Mouse (Mus musculus) cerebellum, adult 2 months (tissue): ENCODE measurements around the gene Sh2b1.

Experiments
- CTCF ChIP-seq: fragments of 200-500 bp; IDR thresholded peaks from 2 replicates; pipeline ENCODE4 v1.5.1; 2011; ENCODE audit warnings: low read depth, mild to moderate bottlenecking, control low read depth, low read length, moderate library complexity, borderline replicate concordance; ENCODE audit not compliant: insufficient read depth
- POLR2A ChIP-seq: fragments of 200-500 bp; IDR thresholded peaks from 2 replicates; pipeline ENCODE4 v1.6.1; 2011; ENCODE audit warnings: low read length, control low read depth, borderline replicate concordance; ENCODE audit not compliant: insufficient read depth

DNA sequence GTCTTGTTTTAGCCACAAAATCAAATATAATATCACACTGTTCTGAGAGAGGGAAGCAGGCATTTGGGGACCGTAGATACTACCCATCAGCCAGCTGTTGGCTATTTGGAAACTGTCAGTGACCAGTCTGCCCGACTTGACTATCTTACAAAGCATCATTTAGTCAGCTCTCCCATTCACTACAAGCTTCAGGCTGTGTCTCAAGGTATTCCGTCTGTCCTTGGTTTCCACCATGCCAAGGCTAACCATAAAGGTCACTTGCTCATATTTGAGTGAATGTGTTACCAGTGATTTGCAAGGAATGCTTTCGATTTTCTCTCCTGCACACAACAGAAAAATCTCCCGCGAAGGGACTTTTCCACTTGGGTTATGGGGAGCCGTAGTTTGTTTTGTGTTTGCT lies 40.5 kb downstream of the Sh2b1 start:
- TF ChIP-seq CTCF: no peak
- TF ChIP-seq POLR2A: no peak
